Mouse (Mus musculus): ENCODE data around the gene Nupl1.

DNA sequence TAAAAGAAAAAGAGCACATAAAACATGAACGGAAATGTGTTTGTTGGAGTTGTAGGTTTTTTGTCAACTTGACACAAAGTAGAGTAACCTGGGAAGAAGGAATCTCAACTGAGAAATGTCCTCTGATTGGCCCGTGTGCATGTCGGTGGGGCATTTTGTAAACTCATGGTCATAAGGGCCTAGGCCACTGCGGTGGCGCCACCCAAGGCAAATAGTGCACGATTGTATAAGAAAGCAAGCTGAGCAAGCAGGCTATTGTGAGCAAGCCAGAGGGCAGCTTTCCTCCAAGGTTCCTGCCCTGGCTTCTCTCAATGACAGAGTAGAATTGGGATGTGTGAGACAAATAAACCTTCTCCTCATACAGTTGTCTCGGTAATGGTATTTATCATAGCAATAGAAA is 42.1 kb downstream of the Nupl1 start:
- TF ChIP-seq CTCF (IDR thresholded peaks at IDR 0.05; ENCODE audit: low read depth, low read length) = no peak
- TF ChIP-seq GATA1 (IDR thresholded peaks at IDR 0.05; ENCODE audit: borderline replicate concordance, low read length) = no peak
